Mouse (Mus musculus) liver, embryonic 14.5 days (tissue): ENCODE data around the gene Ugt1a8.

Experiments used
- CTCF ChIP-seq: IDR thresholded peaks from 2 replicates; pipeline ENCODE4 v1.5.1; 2016; ENCODE audit warnings: antibody characterized with exemption, low read depth, control low read depth
- EP300 ChIP-seq: IDR thresholded peaks from 2 replicates; pipeline ENCODE4 v1.6.1; 2016; ENCODE audit warnings: antibody characterized with exemption, low read depth

DNA sequence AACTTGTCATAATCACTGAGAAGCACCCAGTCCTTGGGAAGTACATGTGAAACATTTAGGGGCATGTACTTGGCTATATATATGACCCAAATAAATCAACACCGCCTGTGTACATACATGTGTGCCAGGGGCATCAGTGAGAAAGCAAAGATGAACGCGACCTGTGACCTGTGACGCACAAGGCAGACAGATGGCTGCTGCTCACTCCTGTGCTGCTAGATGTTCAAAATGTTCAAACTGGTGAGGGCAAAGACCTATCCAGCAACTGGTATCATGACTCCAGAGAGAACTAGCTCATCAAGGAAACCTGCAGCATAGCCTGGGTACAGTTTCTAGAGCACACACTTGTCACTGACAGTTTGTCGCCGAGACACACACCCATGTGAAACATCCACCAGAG, 179.9 kb downstream of the Ugt1a8 start:
- no peak for TF ChIP-seq EP300
- TF ChIP-seq CTCF = no peak
